Mouse (Mus musculus) cerebellum, adult 2 months (tissue): ENCODE data around the gene Olfr734. TPM values are rescaled to one million over a fixed set of nuclear protein-coding genes. Genes with fewer than 3 reads are reported as not detected.

Experiments used
- DNase-seq, 2 experiments: peaks; one replicate each; pipeline ENCODE4 v3.0.0; 2021
- H3K27ac ChIP-seq: fragments of 200-500 bp; 2 replicates; pipeline ENCODE4 v1.5.1; 2012; ENCODE audit warnings: low read length, control low read depth, inconsistent platforms; ENCODE audit not compliant: insufficient read depth
- H3K27me3 ChIP-seq: fragments of 200-500 bp; 2 replicates; pipeline ENCODE4 v1.6.1; 2012; ENCODE audit warnings: inconsistent platforms, mild to moderate bottlenecking, low read length, moderate library complexity; ENCODE audit not compliant: control insufficient read depth, insufficient read depth
- H3K4me1 ChIP-seq: fragments of 200-500 bp; 2 replicates; pipeline ENCODE4 v1.6.1; 2011; ENCODE audit warnings: low read length; ENCODE audit not compliant: control insufficient read depth, insufficient read depth
- H3K4me3 ChIP-seq: fragments of 200-500 bp; replicated peaks from 2 replicates; pipeline ENCODE3; 2011; ENCODE audit warnings: mild to moderate bottlenecking, low read depth, low read length, control low read depth; ENCODE audit not compliant: insufficient read depth
- CTCF ChIP-seq: fragments of 200-500 bp; IDR thresholded peaks from 2 replicates; pipeline ENCODE4 v1.5.1; 2011; ENCODE audit warnings: low read depth, mild to moderate bottlenecking, control low read depth, low read length, moderate library complexity, borderline replicate concordance; ENCODE audit not compliant: insufficient read depth
- POLR2A ChIP-seq: fragments of 200-500 bp; IDR thresholded peaks from 2 replicates; pipeline ENCODE4 v1.6.1; 2011; ENCODE audit warnings: low read length, control low read depth, borderline replicate concordance; ENCODE audit not compliant: insufficient read depth
- WGBS: fragments of 180-500 bp; shearing (Covaris S2); methylation state at CpG from one replicate; pipeline ENCODE4 v1.1.7; 2018; 5-methylcytosine and 5-hydroxymethylcytosine counted together
- polyA plus RNA-seq: library from polyadenylated mRNA; depleted of rRNA; stranded (reverse); fragments of >200 nt; gene quantifications from 2 replicates; pipeline ENCODE4 v1.2.3, GENCODE M21; 2012; rRNA removed

Olfr734 gene
- polyA plus RNA-seq, 1 experiment, result not detected

DNA sequence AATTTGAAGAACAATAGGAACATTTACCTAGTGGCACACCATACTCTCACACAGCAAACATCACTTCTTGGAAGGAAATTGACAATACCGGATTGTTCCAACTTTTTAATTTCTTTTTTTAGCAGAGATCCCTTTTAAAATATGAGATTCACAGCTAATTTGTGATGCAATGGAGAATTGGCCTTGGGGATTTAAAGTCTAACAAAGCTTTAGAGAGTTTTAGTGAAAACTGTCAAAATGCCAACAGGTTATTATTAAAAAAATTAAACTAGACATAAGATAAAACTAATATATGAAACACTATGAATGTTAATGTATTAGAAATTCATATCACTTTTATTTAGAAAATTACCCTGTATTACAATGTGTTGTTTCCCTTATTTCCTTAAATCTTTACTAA is 42.5 kb downstream of the Olfr734 start, which contains the start of gene Olfr732:
TSS of gene Olfr732 (minus strand) at position 101 of the 400 bp plus-strand sequence.
- DNase-seq, result no peak
- WGBS, result 94% methylated on average over 1 of the region's 1 CpGs
- no peaks in the 10 kb centered on the region for H3K27me3 ChIP-seq
- no peak within 1 kb of the TSS for H3K4me3 ChIP-seq
- no peak within 1 kb of the TSS for H3K27ac ChIP-seq
- TF ChIP-seq POLR2A, result no peak
- no peak for TF ChIP-seq CTCF
- no peaks in the 10 kb centered on the region for H3K4me1 ChIP-seq

Other genes with a start within 250 kb of the Olfr734 start
- gene Olfr726, start 235.8 kb downstream of the Olfr734 start, polyA plus RNA-seq, result not detected in 2 replicates
- not detected in 2 replicates for gene Olfr727, start 203.6 kb downstream of the Olfr734 start, polyA plus RNA-seq
- not detected in 2 replicates for gene Olfr728, start 184.1 kb downstream of the Olfr734 start, polyA plus RNA-seq
- not detected in 2 replicates for gene Olfr729, start 173.9 kb downstream of the Olfr734 start, polyA plus RNA-seq
- not detected in 2 replicates for gene Olfr730, start 138.6 kb downstream of the Olfr734 start, polyA plus RNA-seq
- gene Olfr731, start 84.9 kb downstream of the Olfr734 start, polyA plus RNA-seq, result not detected in 2 replicates
- not detected in 2 replicates for gene Olfr732, start 42.6 kb downstream of the Olfr734 start, polyA plus RNA-seq
- gene Olfr733, start 25.2 kb downstream of the Olfr734 start, polyA plus RNA-seq, result not detected in 2 replicates
- gene Olfr735, start 22.1 kb upstream of the Olfr734 start, polyA plus RNA-seq, result not detected in 2 replicates
- not detected in 2 replicates for gene Tlr11, start 31.2 kb upstream of the Olfr734 start, polyA plus RNA-seq
- gene Olfr736, start 54.4 kb upstream of the Olfr734 start, polyA plus RNA-seq, result not detected in 2 replicates
- gene Olfr738, start 80.8 kb upstream of the Olfr734 start, polyA plus RNA-seq, result not detected in 2 replicates
- not detected in 2 replicates for gene Olfr739, start 91.9 kb upstream of the Olfr734 start, polyA plus RNA-seq
- gene Olfr740, start 118.8 kb upstream of the Olfr734 start, polyA plus RNA-seq, result not detected in 2 replicates
- not detected in 2 replicates for gene Olfr741, start 146.0 kb upstream of the Olfr734 start, polyA plus RNA-seq
- not detected in 2 replicates for gene Olfr742, start 176.8 kb upstream of the Olfr734 start, polyA plus RNA-seq
- gene Olfr743, start 195.1 kb upstream of the Olfr734 start, polyA plus RNA-seq, result not detected in 2 replicates